Mouse (Mus musculus) kidney, postnatal 10 days (tissue): ENCODE results near the gene Rsph3b.
"Not testable (repeated sequence)": the region's sequence is repeated elsewhere in the genome, so short reads cannot be mapped to it uniquely, and the experiment has no call there.

Source experiments
- DNase-seq: peaks from one replicate; pipeline ENCODE4 v3.0.0; 2021; ENCODE audit warnings: mixed read lengths

Gene Rsph3b

GRCm38 (mm10) chr17:6947984-6948768 is at the start of gene Rsph3b:
Gene Rsph3b (minus strand): TSS chr17:6948682.
- DNase-seq: peak; percentile 91

GRCm38 (mm10) chr17:6997778-6998490 is 49.5 kb upstream of the Rsph3b start:
- not testable (repeated sequence) for DNase-seq

GRCm38 (mm10) chr17:6996826-6997225 is 48.3 kb upstream of the Rsph3b start:
- not testable (repeated sequence) for DNase-seq

- not testable (repeated sequence) for DNase-seq
Observed at GRCm38 (mm10) chr17:6995504-6995903, 47.0 kb upstream of the Rsph3b start.

- DNase-seq: not testable (repeated sequence)
Observed at GRCm38 (mm10) chr17:6986118-6986517, 37.6 kb upstream of the Rsph3b start.

GRCm38 (mm10) chr17:6980144-6980543 is 31.7 kb upstream of the Rsph3b start:
- not testable (repeated sequence) for DNase-seq

GRCm38 (mm10) chr17:6979380-6979779 is 30.9 kb upstream of the Rsph3b start:
- DNase-seq: peak; percentile 19

GRCm38 (mm10) chr17:6978287-6979248 is 30.1 kb upstream of the Rsph3b start, which contains the start of gene Gm49721:
Gene Gm49721 (plus strand): TSS chr17:6978904.
- peak; percentile 82 for DNase-seq

- DNase-seq: not testable (repeated sequence)
Observed at GRCm38 (mm10) chr17:6974985-6975384, 26.5 kb upstream of the Rsph3b start.

- DNase-seq: not testable (repeated sequence)
Observed at GRCm38 (mm10) chr17:6972836-6973396, 24.4 kb upstream of the Rsph3b start.

- not testable (repeated sequence) for DNase-seq
Observed at GRCm38 (mm10) chr17:6971238-6971637, 22.8 kb upstream of the Rsph3b start.

- not testable (repeated sequence) for DNase-seq
Observed at GRCm38 (mm10) chr17:6970334-6970733, 21.9 kb upstream of the Rsph3b start, which contains the start of gene Rnaset2b. Gene Rnaset2b (plus strand): TSS chr17:6970634.

GRCm38 (mm10) chr17:6967673-6968072 is 19.2 kb upstream of the Rsph3b start:
- not testable (repeated sequence) for DNase-seq

- DNase-seq: peak; percentile 53
Observed at GRCm38 (mm10) chr17:6965364-6965763, 16.9 kb upstream of the Rsph3b start.

GRCm38 (mm10) chr17:6962936-6963335 is 14.5 kb upstream of the Rsph3b start:
- peak; percentile 54 for DNase-seq

GRCm38 (mm10) chr17:6962339-6962738 is 13.9 kb upstream of the Rsph3b start:
- not testable (repeated sequence) for DNase-seq

- DNase-seq: not testable (repeated sequence)
Observed at GRCm38 (mm10) chr17:6961181-6962000, 12.9 kb upstream of the Rsph3b start.

- DNase-seq: peak; percentile 53
Observed at GRCm38 (mm10) chr17:6960776-6961175, 12.3 kb upstream of the Rsph3b start, which contains the start of gene Tagap1. Gene Tagap1 (minus strand): TSS chr17:6961156.

- DNase-seq: not testable (repeated sequence)
Observed at GRCm38 (mm10) chr17:6960349-6960748, 11.9 kb upstream of the Rsph3b start.

GRCm38 (mm10) chr17:6959543-6960259 is 11.2 kb upstream of the Rsph3b start:
- not testable (repeated sequence) for DNase-seq
